Mouse (Mus musculus): ENCODE measurements around the gene Coq10a.

- 0 out of 2 replicates have a peak, but pooled peaks have one; percentile 5 for TF ChIP-seq CTCF (IDR thresholded peaks at IDR 0.05; ENCODE audit: low read depth)
- TF ChIP-seq EP300 (IDR thresholded peaks at IDR 0.05; ENCODE audit: low read depth): no peak
These were observed 4.4 kb upstream of the Coq10a start for GRCm38 (mm10) chr10:128372989-128373748.
